In genomic region chr16:20545696-20546095, GRCm38 (mm10) we compare ENCODE assay signal across 19 mouse cellular contexts. TPM values are rescaled to one million over a fixed set of nuclear protein-coding genes. Genes with fewer than 3 reads are reported as not detected.
"Had no signal": no experiment of that assay in that cellular context is flagged by ENCODE, and none has a peak within 500 bp of the region (broad histone marks: within the 10 kb centered on the region; RNA-seq: fewer than 3 reads in every experiment).

No protein-coding gene starts in this region.

- H3K4me2 ChIP-seq: neural tube, embryonic 12.5 days; neural tube, embryonic 13.5 days; neural tube, embryonic 15.5 days; stomach, embryonic 15.5 days had no signal

- H3K27ac ChIP-seq: neural tube, embryonic 12.5 days; neural tube, embryonic 13.5 days; neural tube, embryonic 15.5 days; stomach, embryonic 15.5 days; stomach, postnatal 0 days had no signal

- H3K27me3 ChIP-seq: neural tube, embryonic 12.5 days; neural tube, embryonic 13.5 days; neural tube, embryonic 15.5 days; stomach, embryonic 15.5 days had no signal

- DNase-seq: retina, postnatal 1 day; right cerebral cortex, adult 18-20 months; right cerebral cortex, postnatal 14 days; right cerebral cortex, postnatal 25 days; right cerebral cortex, postnatal 4 days; spleen, adult 18-20 months; thymus, adult 18-20 months; thymus, adult 2 months; thymus, postnatal 14 days; thymus, postnatal 25 days; thymus, postnatal 36 days; thymus, postnatal 4 days had no signal

- H3K4me3 ChIP-seq: neural tube, embryonic 12.5 days; neural tube, embryonic 13.5 days; neural tube, embryonic 15.5 days; stomach, embryonic 15.5 days had no signal

RNA-seq across cellular contexts. Expression of gene Vwa5b2, which starts 43.6 kb away (rescaled TPM):
- total RNA-seq: neutrophil, adult 5-6 weeks had no signal
- polyA plus RNA-seq: thymus, postnatal 0 days had no signal
